Mouse (Mus musculus): ENCODE measurements around the gene Cdk9. TPM values are rescaled to one million over a fixed set of nuclear protein-coding genes. Genes with fewer than 3 reads are reported as not detected.

The Cdk9 gene
- polyA plus RNA-seq, 1 experiment: 76.6 TPM

- Histone ChIP-seq H3K79me2 (ENCODE audit: control insufficient read depth, insufficient read depth) (no peaks in the 10 kb centered on the region), H3ac (ENCODE audit: control insufficient read depth, insufficient read length) (no peak overlapping the region), H3K27me3 (ENCODE audit: control insufficient read depth, insufficient read depth, insufficient read length) (no peaks in the 10 kb centered on the region), H3K4me2 (ENCODE audit: low read depth) (no peak overlapping the region), H3K36me3 (ENCODE audit: control insufficient read depth, insufficient read depth) (no peaks in the 10 kb centered on the region), H3K4me3 (no peak overlapping the region)
- TF ChIP-seq REST (IDR thresholded peaks at IDR 0.05; ENCODE audit: insufficient read depth, insufficient read length): no peak
- TF ChIP-seq MAX (IDR thresholded peaks at IDR 0.05; ENCODE audit: low read depth): no peak
- no peak for TF ChIP-seq MYOG (IDR thresholded peaks at IDR 0.05; ENCODE audit: control insufficient read depth in 1 of 3, insufficient read depth in 1 of 3, insufficient read length in 2 of 3, low read depth in 2 of 3)
- TF ChIP-seq USF1 (IDR thresholded peaks at IDR 0.05; ENCODE audit: low read depth): no peak
- TF ChIP-seq MYOD1 (IDR thresholded peaks at IDR 0.05; ENCODE audit: control insufficient read depth in 1 of 3, insufficient read length in 2 of 3, low read depth in 2 of 3): no peak
- TF ChIP-seq SRF (IDR thresholded peaks at IDR 0.05; ENCODE audit: control insufficient read depth, insufficient read length, low read depth): no peak
- no peak for TF ChIP-seq TCF3 (IDR thresholded peaks at IDR 0.05; ENCODE audit: insufficient read length, low read depth)
- no peak for TF ChIP-seq POLR2AphosphoS2 (IDR thresholded peaks at IDR 0.05; ENCODE audit: insufficient read length, low read depth)
- TF ChIP-seq E2F4 (IDR thresholded peaks at IDR 0.05; ENCODE audit: insufficient read depth): no peak
- no peak for TF ChIP-seq TCF12 (IDR thresholded peaks at IDR 0.05; ENCODE audit: insufficient read depth, poor library complexity, severe bottlenecking)
- no peak for TF ChIP-seq POLR2A (IDR thresholded peaks at IDR 0.05; ENCODE audit: insufficient read length, low read depth)
- no peak for TF ChIP-seq CEBPB (IDR thresholded peaks at IDR 0.05; ENCODE audit: insufficient read depth, poor library complexity, severe bottlenecking)
These were observed 45.6 kb upstream of the Cdk9 start for GRCm38 (mm10) chr2:32758503-32758902.

DNA sequence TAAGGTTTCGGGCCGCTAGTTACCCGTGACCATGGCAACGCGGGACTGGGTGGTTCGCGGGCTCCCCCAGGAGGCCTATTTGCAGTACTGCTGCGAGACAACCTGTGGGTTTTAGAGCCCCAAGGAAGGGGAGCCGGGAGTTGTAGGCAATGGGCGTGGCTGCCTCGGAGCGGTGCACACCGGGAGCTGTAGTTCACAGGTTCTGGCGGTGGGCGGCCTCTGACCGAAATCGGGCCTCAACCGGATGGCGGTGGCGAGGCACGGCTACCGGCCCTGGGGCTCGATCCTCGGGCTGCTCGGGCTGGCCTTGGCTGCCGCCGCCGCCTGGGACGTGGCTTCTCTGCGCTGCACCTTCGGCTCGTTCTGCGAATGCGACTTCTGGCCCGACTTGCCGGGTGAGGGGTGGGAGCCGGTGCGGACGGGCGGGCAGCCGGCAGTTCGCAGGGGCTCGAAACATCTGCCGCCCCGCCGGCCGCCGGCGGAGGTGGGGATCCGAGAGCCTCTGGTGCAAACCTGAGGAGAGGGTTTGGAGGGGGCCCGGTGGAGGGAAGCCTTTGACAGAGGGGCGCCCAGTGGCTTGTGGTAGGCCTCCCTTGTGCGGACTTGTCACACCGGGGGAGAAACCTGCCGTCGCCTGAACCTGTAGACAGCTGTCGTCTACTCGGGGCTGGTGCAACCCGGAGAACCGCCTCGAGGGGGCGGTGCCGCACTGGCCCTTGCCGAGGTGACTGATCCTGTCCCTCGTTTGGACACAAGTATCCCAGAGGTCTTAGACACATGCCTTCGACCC is 44.4 kb upstream of the Cdk9 start, which contains the start of gene Tor2a:
Gene Tor2a (plus strand): TSS at position 179 of the 790 bp plus-strand sequence.
- peak within 1 kb of the TSS; percentile 50 for H3ac ChIP-seq (ENCODE audit: control insufficient read depth, insufficient read length)
- H3K79me2 ChIP-seq (ENCODE audit: control insufficient read depth, insufficient read depth): no peaks in the 10 kb centered on the region
- TF ChIP-seq POLR2A (IDR thresholded peaks at IDR 0.05; ENCODE audit: insufficient read length, low read depth): peak; percentile 86
- no peak for TF ChIP-seq USF1 (IDR thresholded peaks at IDR 0.05; ENCODE audit: low read depth)
- TF ChIP-seq TCF12 (IDR thresholded peaks at IDR 0.05; ENCODE audit: insufficient read depth, poor library complexity, severe bottlenecking): no peak
- TF ChIP-seq E2F4 (IDR thresholded peaks at IDR 0.05; ENCODE audit: insufficient read depth): no peak
- TF ChIP-seq MYOG (IDR thresholded peaks at IDR 0.05; ENCODE audit: control insufficient read depth in 1 of 3, insufficient read depth in 1 of 3, insufficient read length in 2 of 3, low read depth in 2 of 3): peak; percentile 20 to 88 (median 61)
- TF ChIP-seq SRF (IDR thresholded peaks at IDR 0.05; ENCODE audit: control insufficient read depth, insufficient read length, low read depth): peak; percentile 71
- no peak for TF ChIP-seq TCF3 (IDR thresholded peaks at IDR 0.05; ENCODE audit: insufficient read length, low read depth)
- no peak for TF ChIP-seq MAX (IDR thresholded peaks at IDR 0.05; ENCODE audit: low read depth)
- TF ChIP-seq MYOD1 (IDR thresholded peaks at IDR 0.05; ENCODE audit: control insufficient read depth in 1 of 3, insufficient read length in 2 of 3, low read depth in 2 of 3): peak in 2 of 3 experiments; percentile 57 to 88
- TF ChIP-seq POLR2AphosphoS2 (IDR thresholded peaks at IDR 0.05; ENCODE audit: insufficient read length, low read depth): peak; percentile 79
- no peaks in the 10 kb centered on the region for H3K27me3 ChIP-seq (ENCODE audit: control insufficient read depth, insufficient read depth, insufficient read length)
- H3K36me3 ChIP-seq (ENCODE audit: control insufficient read depth, insufficient read depth): no peaks in the 10 kb centered on the region
- peak within 1 kb of the TSS; percentile 34 for H3K4me3 ChIP-seq
- H3K4me2 ChIP-seq (ENCODE audit: low read depth): peak within 1 kb of the TSS; percentile 85

- TF ChIP-seq TCF12 (IDR thresholded peaks at IDR 0.05; ENCODE audit: insufficient read depth, poor library complexity, severe bottlenecking) (no peak), TCF3 (IDR thresholded peaks at IDR 0.05; ENCODE audit: insufficient read length, low read depth) (no peak), MAX (IDR thresholded peaks at IDR 0.05; ENCODE audit: low read depth) (no peak), MYOD1 (IDR thresholded peaks at IDR 0.05; ENCODE audit: control insufficient read depth in 1 of 3, insufficient read length in 2 of 3, low read depth in 2 of 3) (no peak), USF1 (IDR thresholded peaks at IDR 0.05; ENCODE audit: low read depth) (no peak)
- peak overlapping the region; percentile 50 for H3ac ChIP-seq (ENCODE audit: control insufficient read depth, insufficient read length)
- no peaks in the 10 kb centered on the region for H3K36me3 ChIP-seq (ENCODE audit: control insufficient read depth, insufficient read depth)
- no peaks in the 10 kb centered on the region for H3K27me3 ChIP-seq (ENCODE audit: control insufficient read depth, insufficient read depth, insufficient read length)
- H3K4me2 ChIP-seq (ENCODE audit: low read depth): peak overlapping the region; percentile 75
- H3K79me2 ChIP-seq (ENCODE audit: control insufficient read depth, insufficient read depth): no peaks in the 10 kb centered on the region
- H3K4me3 ChIP-seq: peak overlapping the region; percentile 34
These were observed 43.8 kb upstream of the Cdk9 start for GRCm38 (mm10) chr2:32756674-32757055.

DNA sequence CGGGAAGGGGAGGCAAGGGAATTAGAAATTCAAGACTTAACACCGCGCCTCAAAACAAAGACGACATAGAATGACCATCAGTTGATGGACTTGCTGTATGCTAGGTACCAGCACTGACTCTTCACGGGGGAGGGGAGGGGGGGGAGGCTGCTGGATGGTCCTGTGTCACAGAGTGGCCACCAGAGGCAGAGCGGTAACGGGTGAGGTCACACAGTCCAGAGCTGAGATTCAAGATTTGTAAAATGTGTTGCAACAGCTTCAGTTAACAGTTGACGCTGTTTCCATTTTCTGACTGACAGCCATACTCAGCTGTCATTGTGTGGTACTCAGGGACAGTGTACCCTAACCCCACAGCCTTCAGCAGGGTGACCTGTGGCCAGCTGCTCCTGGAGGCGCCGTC is 39.3 kb upstream of the Cdk9 start:
- H3K4me2 ChIP-seq (ENCODE audit: low read depth): no peak overlapping the region
- H3K79me2 ChIP-seq (ENCODE audit: control insufficient read depth, insufficient read depth): no peaks in the 10 kb centered on the region
- H3ac ChIP-seq (ENCODE audit: control insufficient read depth, insufficient read length): no peak overlapping the region
- no peaks in the 10 kb centered on the region for H3K36me3 ChIP-seq (ENCODE audit: control insufficient read depth, insufficient read depth)
- H3K27me3 ChIP-seq (ENCODE audit: control insufficient read depth, insufficient read depth, insufficient read length): no peaks in the 10 kb centered on the region
- H3K4me3 ChIP-seq: no peak overlapping the region
- TF ChIP-seq POLR2A (IDR thresholded peaks at IDR 0.05; ENCODE audit: insufficient read length, low read depth) (no peak), SRF (IDR thresholded peaks at IDR 0.05; ENCODE audit: control insufficient read depth, insufficient read length, low read depth) (no peak), POLR2AphosphoS2 (IDR thresholded peaks at IDR 0.05; ENCODE audit: insufficient read length, low read depth) (no peak), MYOG (IDR thresholded peaks at IDR 0.05; ENCODE audit: control insufficient read depth in 1 of 3, insufficient read depth in 1 of 3, insufficient read length in 2 of 3, low read depth in 2 of 3) (no peak), MAX (IDR thresholded peaks at IDR 0.05; ENCODE audit: low read depth) (no peak), E2F4 (IDR thresholded peaks at IDR 0.05; ENCODE audit: insufficient read depth) (no peak), TCF3 (IDR thresholded peaks at IDR 0.05; ENCODE audit: insufficient read length, low read depth) (no peak), MYOD1 (IDR thresholded peaks at IDR 0.05; ENCODE audit: control insufficient read depth in 1 of 3, insufficient read length in 2 of 3, low read depth in 2 of 3) (no peak), USF1 (IDR thresholded peaks at IDR 0.05; ENCODE audit: low read depth) (no peak), REST (IDR thresholded peaks at IDR 0.05; ENCODE audit: insufficient read depth, insufficient read length) (no peak), CEBPB (IDR thresholded peaks at IDR 0.05; ENCODE audit: insufficient read depth, poor library complexity, severe bottlenecking) (no peak), TCF12 (IDR thresholded peaks at IDR 0.05; ENCODE audit: insufficient read depth, poor library complexity, severe bottlenecking) (no peak)
